Mouse (Mus musculus) ES-E14 (cell line): ENCODE measurements around the gene Ppp1r12c.

Experiments used
- CHD2 ChIP-seq: IDR thresholded peaks from 2 replicates; pipeline ENCODE4 v1.6.1; 2014; ENCODE audit warnings: mild to moderate bottlenecking, low read depth, low read length, inconsistent platforms
- HCFC1 ChIP-seq: IDR thresholded peaks from 2 replicates; pipeline ENCODE4 v1.6.1; 2012; ENCODE audit warnings: low read length, inconsistent platforms, borderline replicate concordance; ENCODE audit not compliant: insufficient read depth
- MAFK ChIP-seq: IDR thresholded peaks from 2 replicates; pipeline ENCODE4 v1.6.1; 2014; ENCODE audit warnings: mild to moderate bottlenecking, low read depth, low read length, inconsistent platforms; ENCODE audit not compliant: insufficient read depth

DNA sequence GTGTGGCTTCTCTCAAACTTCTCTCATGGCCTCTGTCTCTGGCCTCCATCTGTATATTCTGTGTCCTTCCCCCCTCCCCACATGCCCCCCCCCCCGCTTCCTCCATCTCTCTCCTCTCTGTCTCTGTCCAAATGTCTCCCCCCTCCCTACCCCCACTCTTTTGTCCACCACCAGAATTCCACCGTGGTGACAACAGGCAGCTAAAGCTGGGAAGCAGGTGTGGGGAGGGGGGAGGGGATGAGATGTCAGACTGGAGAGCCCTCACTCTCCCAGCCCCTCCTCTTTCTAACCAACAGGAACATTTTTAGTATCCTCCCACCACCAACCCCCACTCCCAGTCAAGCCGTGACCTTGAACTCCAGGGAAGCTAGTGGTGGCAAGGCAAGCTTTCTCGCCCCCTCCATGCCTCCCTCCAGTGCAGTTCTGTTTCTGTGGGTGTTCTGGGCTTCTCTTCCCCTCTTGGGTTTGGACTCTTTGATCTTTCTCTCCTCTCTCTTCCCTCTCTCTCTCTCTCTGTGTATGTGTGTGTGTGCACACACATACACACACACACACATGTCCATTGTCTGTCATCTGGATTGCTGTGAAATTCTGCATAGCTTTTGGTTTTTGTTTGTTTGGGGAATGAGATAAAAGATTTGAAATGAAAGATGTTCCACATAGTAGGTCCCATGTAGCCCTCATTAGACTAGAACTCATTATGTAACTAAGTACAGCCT lies 15.0 kb upstream of the Ppp1r12c start, which contains the start of gene Tnnt1:
- TF ChIP-seq CHD2: no peak
- no peak for TF ChIP-seq HCFC1
- TF ChIP-seq MAFK: no peak
